Mouse (Mus musculus) heart, embryonic 13.5 days (tissue): ENCODE measurements at regions not wholly inside any gene's neighbourhood (a gene's known extent, or its start where the extent isn't known, plus 50 kb on each side); places are given as distances from the start of the nearest gene placed in this dataset.

ENCODE experiments used
- ATAC-seq: fragments of 200-750 bp; cut with Nextera tagmentation; 2 replicates; pipeline ENCODE4 v1.8.0; 2017; ENCODE audit warnings: moderate TSS enrichment; ENCODE audit not compliant: insufficient number of reproducible peaks, low FRiP score, low TSS enrichment; ENCODE audit errors: extremely low read depth
- H3K27ac ChIP-seq: fragments of 300-500 bp; sonication (generic); replicated peaks from 2 replicates; pipeline ENCODE4 v1.5.1; 2015; ENCODE audit warnings: moderate library complexity, mild to moderate bottlenecking, inconsistent platforms
- H3K27me3 ChIP-seq: fragments of 300-500 bp; sonication (generic); replicated peaks from 2 replicates; pipeline ENCODE4 v1.6.1; 2015; ENCODE audit warnings: mild to moderate bottlenecking, inconsistent platforms
- H3K36me3 ChIP-seq: fragments of 300-500 bp; sonication (generic); 2 replicates; pipeline ENCODE4 v1.6.1; 2015; ENCODE audit warnings: mild to moderate bottlenecking, inconsistent platforms
- H3K4me1 ChIP-seq: fragments of 300-500 bp; sonication (generic); 2 replicates; pipeline ENCODE4 v1.6.1; 2015; ENCODE audit warnings: inconsistent platforms
- H3K4me2 ChIP-seq: fragments of 300-500 bp; sonication (generic); 2 replicates; pipeline ENCODE4 v1.6.1; 2015; ENCODE audit warnings: inconsistent platforms, mild to moderate bottlenecking, moderate library complexity
- H3K4me3 ChIP-seq: fragments of 300-500 bp; sonication (generic); 2 replicates; pipeline ENCODE4 v1.5.1; 2015; ENCODE audit warnings: moderate library complexity, mild to moderate bottlenecking, inconsistent platforms
- H3K9ac ChIP-seq: fragments of 300-500 bp; sonication (generic); 2 replicates; pipeline ENCODE4 v1.6.1; 2015; ENCODE audit warnings: inconsistent platforms, mild to moderate bottlenecking, moderate library complexity
- H3K9me3 ChIP-seq: fragments of 300-500 bp; sonication (generic); 2 replicates; pipeline ENCODE4 v1.6.1; 2016; ENCODE audit warnings: inconsistent platforms
- WGBS: fragments of 180-500 bp; shearing (Covaris S2); methylation state at CpG from one replicate; pipeline ENCODE4 v1.1.7; 2015; ENCODE audit warnings: mixed read lengths; 5-methylcytosine and 5-hydroxymethylcytosine counted together

DNA sequence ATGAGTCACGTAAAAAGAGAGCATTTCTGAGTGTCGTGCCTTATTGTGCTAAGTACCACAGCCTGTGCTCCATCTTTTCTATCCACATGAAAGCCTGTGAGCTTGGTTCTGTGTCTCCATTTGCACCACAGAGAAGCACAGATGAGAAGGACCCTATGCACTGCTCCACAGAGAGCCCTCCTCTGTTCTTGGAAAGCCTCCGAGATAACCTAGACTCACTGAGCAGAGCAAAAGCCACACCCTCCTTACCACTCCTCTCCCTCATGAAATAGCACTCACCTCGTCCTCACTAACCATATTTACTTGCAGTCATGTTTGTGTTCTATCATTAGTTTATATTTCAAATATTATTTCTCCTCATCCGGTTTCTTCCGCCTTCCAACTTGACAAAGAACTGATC, 150.5 kb upstream of the Jun start:
- Histone ChIP-seq H3K27ac (no peak overlapping the region), H3K9me3 (no peaks in the 10 kb centered on the region), H3K27me3 (no peaks in the 10 kb centered on the region), H3K9ac (no peak overlapping the region), H3K36me3 (no peaks in the 10 kb centered on the region), H3K4me2 (no peak overlapping the region), H3K4me1 (peaks cover 25% of the 10 kb centered on the region), H3K4me3 (no peak overlapping the region)
- 84% methylated on average over 6 of the region's 6 CpGs for WGBS
- no peak for ATAC-seq

DNA sequence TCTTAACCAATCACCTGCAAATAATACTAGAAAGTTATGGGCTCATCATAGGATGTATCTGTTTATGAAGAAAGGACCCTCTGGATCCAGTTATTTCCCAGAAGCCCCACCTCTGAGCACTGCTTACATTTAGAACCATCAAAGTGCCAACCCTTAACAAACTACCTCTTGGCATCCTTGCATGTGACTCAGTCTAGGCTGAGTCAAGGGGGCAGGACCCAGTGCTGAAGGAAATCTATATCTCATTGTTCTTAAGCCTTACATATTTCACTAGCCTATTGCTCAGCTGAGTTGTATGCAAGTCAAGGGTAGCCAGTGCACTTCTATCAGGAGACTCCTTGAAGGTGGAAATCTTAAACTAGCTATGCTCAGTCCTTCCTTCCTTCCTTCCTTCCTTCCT, 151.6 kb upstream of the Jun start:
- ATAC-seq, result no peak
- peaks cover 24% of the 10 kb centered on the region for H3K4me1 ChIP-seq
- H3K9ac ChIP-seq, result no peak overlapping the region
- no peaks in the 10 kb centered on the region for H3K27me3 ChIP-seq
- no peak overlapping the region for H3K4me3 ChIP-seq
- H3K9me3 ChIP-seq, result no peaks in the 10 kb centered on the region
- H3K4me2 ChIP-seq, result no peak overlapping the region
- no peaks in the 10 kb centered on the region for H3K36me3 ChIP-seq
- no peak overlapping the region for H3K27ac ChIP-seq

- ATAC-seq, result no peak
- peaks cover 22% of the 10 kb centered on the region for H3K4me1 ChIP-seq
- no peak overlapping the region for H3K4me3 ChIP-seq
- no peaks in the 10 kb centered on the region for H3K36me3 ChIP-seq
- no peak overlapping the region for H3K9ac ChIP-seq
- no peak overlapping the region for H3K27ac ChIP-seq
- H3K9me3 ChIP-seq, result no peaks in the 10 kb centered on the region
- 67% methylated on average over 1 of the region's 1 CpGs for WGBS
- no peak overlapping the region for H3K4me2 ChIP-seq
- H3K27me3 ChIP-seq, result no peaks in the 10 kb centered on the region
These were observed 153.3 kb upstream of the Jun start for GRCm38 (mm10) chr4:95205372-95205771.

- Histone ChIP-seq H3K4me1 (peaks cover 21% of the 10 kb centered on the region), H3K9ac (no peak overlapping the region), H3K9me3 (no peaks in the 10 kb centered on the region), H3K4me2 (no peak overlapping the region), H3K27me3 (no peaks in the 10 kb centered on the region), H3K4me3 (no peak overlapping the region), H3K36me3 (no peaks in the 10 kb centered on the region), H3K27ac (no peak overlapping the region)
- WGBS, result 69% methylated on average over 5 of the region's 5 CpGs
- ATAC-seq, result no peak
These were observed 155.8 kb upstream of the Jun start for GRCm38 (mm10) chr4:95207783-95208182.

DNA sequence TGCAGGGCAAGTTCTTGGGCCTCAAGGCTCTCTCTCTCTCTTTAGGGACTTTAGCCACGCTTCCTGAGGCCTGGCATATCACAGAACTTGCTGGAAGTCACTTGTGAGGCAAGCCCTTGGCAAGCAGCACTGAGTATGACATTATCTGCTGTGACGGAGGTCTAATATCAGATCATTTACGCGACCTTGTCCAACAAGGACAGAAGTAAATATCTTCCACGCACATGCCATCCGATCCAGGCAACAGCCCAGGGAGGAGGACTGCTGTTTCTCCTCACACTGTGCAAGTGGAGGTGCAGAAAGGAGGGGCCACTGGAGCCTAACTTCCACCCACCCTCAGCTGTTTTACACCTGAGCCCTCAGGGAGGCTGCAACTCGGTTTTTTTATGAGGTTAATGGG, 156.8 kb upstream of the Jun start:
- no peak overlapping the region for H3K9ac ChIP-seq
- H3K4me3 ChIP-seq, result no peak overlapping the region
- ATAC-seq, result no peak
- no peak overlapping the region for H3K4me2 ChIP-seq
- H3K27me3 ChIP-seq, result no peaks in the 10 kb centered on the region
- H3K36me3 ChIP-seq, result no peaks in the 10 kb centered on the region
- no peaks in the 10 kb centered on the region for H3K9me3 ChIP-seq
- H3K4me1 ChIP-seq, result peaks cover 26% of the 10 kb centered on the region
- no peak overlapping the region for H3K27ac ChIP-seq
- WGBS, result 35% methylated on average over 7 of the region's 7 CpGs

DNA sequence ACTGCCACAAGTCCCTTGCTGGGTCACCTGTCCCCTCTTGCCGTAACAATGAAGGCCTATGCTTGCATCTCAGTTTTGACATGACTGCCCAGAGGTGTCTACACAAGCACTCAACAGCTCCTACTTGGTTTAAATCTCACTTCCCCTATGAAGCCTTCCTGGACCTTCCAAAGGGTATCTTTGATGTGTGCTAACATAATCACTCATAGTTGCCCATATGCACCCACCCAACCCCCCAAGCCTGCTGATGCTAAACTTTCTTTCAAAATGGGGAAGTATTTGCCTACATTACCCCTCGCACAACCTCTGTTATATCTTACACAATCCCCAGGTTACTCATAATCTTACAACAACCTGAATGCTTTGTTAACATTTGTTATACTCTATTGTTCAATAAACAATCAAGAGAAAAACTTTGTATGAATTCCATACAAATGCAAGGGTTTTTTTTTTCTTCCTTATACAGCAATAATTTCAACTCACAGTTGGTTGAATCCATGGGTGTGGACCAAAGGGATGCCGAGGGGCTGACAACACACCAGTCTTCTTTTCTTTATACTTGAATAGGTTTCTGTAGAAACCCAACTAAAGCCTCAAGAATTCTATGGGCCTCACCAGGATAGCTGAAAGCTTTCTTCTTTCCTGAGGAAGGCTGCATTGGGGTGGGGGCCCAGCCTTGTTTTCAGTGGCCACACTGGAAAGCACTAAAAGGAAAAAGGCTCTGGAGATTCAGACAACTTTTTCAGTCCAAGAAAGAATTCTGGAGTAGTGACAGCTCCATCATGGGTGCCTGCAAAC, 157.5 kb upstream of the Jun start:
- Histone ChIP-seq H3K9ac (no peak overlapping the region), H3K4me3 (no peak overlapping the region), H3K4me1 (peaks cover 26% of the 10 kb centered on the region), H3K9me3 (no peaks in the 10 kb centered on the region), H3K4me2 (no peak overlapping the region), H3K27ac (no peak overlapping the region), H3K36me3 (no peaks in the 10 kb centered on the region), H3K27me3 (no peaks in the 10 kb centered on the region)
- ATAC-seq, result no peak
- WGBS, result 83% methylated on average over 3 of the region's 3 CpGs

GRCm38 (mm10) chr4:95212561-95212960, 160.5 kb upstream of the Jun start:
- ATAC-seq, result no peak
- no peak overlapping the region for H3K4me3 ChIP-seq
- H3K27ac ChIP-seq, result no peak overlapping the region
- peaks cover 18% of the 10 kb centered on the region for H3K4me1 ChIP-seq
- H3K27me3 ChIP-seq, result no peaks in the 10 kb centered on the region
- H3K4me2 ChIP-seq, result no peak overlapping the region
- no peak overlapping the region for H3K9ac ChIP-seq
- no peaks in the 10 kb centered on the region for H3K36me3 ChIP-seq
- 65% methylated on average over 2 of the region's 2 CpGs for WGBS
- no peaks in the 10 kb centered on the region for H3K9me3 ChIP-seq

DNA sequence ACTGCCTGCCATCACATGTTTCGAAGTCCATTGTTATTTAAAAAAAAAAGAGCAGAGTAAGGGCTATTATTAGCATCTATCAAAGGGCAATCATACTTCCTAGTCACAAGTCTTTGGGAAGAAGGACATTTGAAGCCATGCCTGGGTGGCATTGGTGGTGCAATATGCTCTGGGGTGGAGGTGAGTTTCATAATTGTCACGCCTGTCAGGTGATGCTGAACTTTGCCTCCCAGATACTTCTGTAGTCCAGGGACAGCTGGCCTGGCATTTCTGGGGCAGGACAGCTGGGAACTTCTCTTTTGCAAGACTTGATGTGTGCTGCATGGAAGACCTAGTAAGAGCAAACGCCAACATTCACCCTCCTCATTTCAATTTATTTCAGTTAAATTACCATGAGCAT, 161.0 kb upstream of the Jun start:
- Histone ChIP-seq H3K4me2 (no peak overlapping the region), H3K4me1 (peaks cover 18% of the 10 kb centered on the region), H3K27ac (no peak overlapping the region), H3K4me3 (no peak overlapping the region), H3K9me3 (no peaks in the 10 kb centered on the region), H3K36me3 (no peaks in the 10 kb centered on the region), H3K9ac (no peak overlapping the region), H3K27me3 (no peaks in the 10 kb centered on the region)
- ATAC-seq, result no peak
- WGBS, result 71% methylated on average over 3 of the region's 3 CpGs

GRCm38 (mm10) chr4:95214026-95214425, 162.0 kb upstream of the Jun start:
- Histone ChIP-seq H3K9me3 (no peaks in the 10 kb centered on the region), H3K9ac (no peak overlapping the region), H3K36me3 (no peaks in the 10 kb centered on the region), H3K27ac (no peak overlapping the region), H3K4me2 (no peak overlapping the region), H3K4me1 (peaks cover 11% of the 10 kb centered on the region), H3K27me3 (no peaks in the 10 kb centered on the region), H3K4me3 (no peak overlapping the region)
- 93% methylated on average over 2 of the region's 2 CpGs for WGBS
- no peak for ATAC-seq

GRCm38 (mm10) chr4:95215187-95215586, 163.2 kb upstream of the Jun start:
- ATAC-seq, result no peak
- WGBS, result 74% methylated on average over 7 of the region's 7 CpGs
- no peak overlapping the region for H3K4me2 ChIP-seq
- H3K27ac ChIP-seq, result no peak overlapping the region
- H3K4me3 ChIP-seq, result no peak overlapping the region
- H3K27me3 ChIP-seq, result no peaks in the 10 kb centered on the region
- H3K9ac ChIP-seq, result no peak overlapping the region
- no peaks in the 10 kb centered on the region for H3K9me3 ChIP-seq
- no peaks in the 10 kb centered on the region for H3K36me3 ChIP-seq
- peaks cover 8% of the 10 kb centered on the region; the same call in 1 of the 2 replicates for H3K4me1 ChIP-seq

GRCm38 (mm10) chr4:95230461-95230860, 178.4 kb upstream of the Jun start:
- Histone ChIP-seq H3K36me3 (no peaks in the 10 kb centered on the region), H3K27ac (no peak overlapping the region), H3K9ac (no peak overlapping the region), H3K4me1 (no peaks in the 10 kb centered on the region), H3K4me2 (no peak overlapping the region), H3K27me3 (no peaks in the 10 kb centered on the region), H3K9me3 (no peaks in the 10 kb centered on the region), H3K4me3 (no peak overlapping the region)
- 52% methylated on average over 1 of the region's 1 CpGs for WGBS
- ATAC-seq, result no peak

- Histone ChIP-seq H3K4me2 (no peak overlapping the region), H3K4me1 (no peaks in the 10 kb centered on the region), H3K27me3 (no peaks in the 10 kb centered on the region), H3K9ac (no peak overlapping the region), H3K9me3 (no peaks in the 10 kb centered on the region), H3K27ac (no peak overlapping the region), H3K4me3 (no peak overlapping the region), H3K36me3 (no peaks in the 10 kb centered on the region)
- ATAC-seq, result no peak
These were observed 181.0 kb upstream of the Jun start for GRCm38 (mm10) chr4:95233034-95233433.
